ENCODE assay signal across 17 mouse cellular contexts in the genomic region with DNA sequence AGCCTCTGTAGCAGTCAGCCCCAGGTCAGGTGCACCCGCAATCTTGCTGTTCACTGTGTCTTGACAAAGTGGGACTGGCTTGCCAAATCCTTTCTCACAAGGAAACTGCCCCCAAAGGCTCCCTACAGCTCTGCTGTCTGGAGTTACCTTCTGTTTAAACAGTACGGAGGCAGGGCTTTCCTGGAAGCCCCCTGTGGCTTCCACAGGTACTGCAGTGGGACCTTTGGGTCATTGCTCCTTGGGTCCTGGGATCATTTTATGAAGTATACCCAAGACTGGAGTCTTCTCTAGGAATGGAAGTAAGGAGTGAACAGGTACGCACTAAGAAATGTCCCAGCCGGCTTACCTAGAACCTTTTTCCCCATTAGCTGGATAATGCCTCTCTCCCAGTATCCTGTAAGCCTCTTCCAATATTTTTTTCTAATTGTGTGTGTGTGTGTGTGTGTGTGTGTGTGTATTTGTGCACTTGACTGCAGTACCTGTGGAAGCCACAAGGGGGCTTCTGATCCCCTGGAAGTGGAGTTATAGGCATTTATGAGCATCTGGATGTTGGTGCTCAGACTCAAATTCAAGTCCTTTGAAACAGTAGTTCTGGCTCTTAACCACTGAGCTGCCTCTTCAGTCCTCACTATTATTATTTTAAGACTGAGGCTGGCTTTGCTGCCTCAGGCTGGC. TPM values are rescaled to one million over a fixed set of nuclear protein-coding genes. Genes with fewer than 3 reads are reported as not detected.
DNase-seq lines count a peak whose midpoint lies in the region; ATAC-seq and TF ChIP-seq lines count a peak whose summit lies in the region.
"Had no signal": no experiment of that assay in that cellular context is flagged by ENCODE, and none has a peak within 500 bp of the region (broad histone marks: within the 10 kb centered on the region; RNA-seq: fewer than 3 reads in every experiment).

No protein-coding gene starts in this region.

- in situ Hi-C loops in CH12.LX (cut with MboI; ENCODE audit: low pct_ligation_motif_present, low pct_unique_long_range_greater_than_20kb, low sequenced_read_pairs): no loop called here

- H3K79me2 ChIP-seq in CH12.LX (replicated peaks; ENCODE audit: control insufficient read depth, extremely low read depth, insufficient read depth, poor library complexity, severe bottlenecking): no peaks in the 10 kb centered on the region

- dilution Hi-C loops in CH12.LX (cut with MboI; ENCODE audit: extremely low pct_ligation_motif_present, extremely low pct_unique_long_range_greater_than_20kb, low sequenced_read_pairs): no loop called here

- H3K27ac ChIP-seq in layer of hippocampus, adult 2 months: no peak overlapping the region
- H3K27ac ChIP-seq in CH12.LX (ENCODE audit: insufficient read depth, low read depth): no peak overlapping the region
- H3K27ac ChIP-seq: forebrain, embryonic 12.5 days; limb, embryonic 10.5 days; midbrain, embryonic 15.5 days had no signal

- H3K4me3 ChIP-seq in layer of hippocampus, adult 2 months: no peak overlapping the region
- no peak overlapping the region for H3K4me3 ChIP-seq in CH12.LX (replicated peaks in 1 of 3; ENCODE audit: low read depth in 2 of 3, low read length in 2 of 3, poor library complexity in 1 of 3)
- H3K4me3 ChIP-seq: forebrain, embryonic 12.5 days; limb, embryonic 10.5 days; midbrain, embryonic 15.5 days had no signal

- H3K36me3 ChIP-seq in CH12.LX (replicated peaks in 1 of 2; ENCODE audit: control insufficient read depth in 1 of 2, insufficient read depth in 1 of 2, low read length in 1 of 2): no peaks in the 10 kb centered on the region
- H3K36me3 ChIP-seq: forebrain, embryonic 12.5 days; limb, embryonic 10.5 days; midbrain, embryonic 15.5 days had no signal

- no peak for TF ChIP-seq RAD21 in CH12.LX (IDR thresholded peaks at IDR 0.05; ENCODE audit: low read depth, low read length)

- H3K4me2 ChIP-seq in CH12.LX (ENCODE audit: insufficient read depth, low read depth, poor library complexity, severe bottlenecking): no peak overlapping the region
- H3K4me2 ChIP-seq: forebrain, embryonic 12.5 days; midbrain, embryonic 15.5 days had no signal

- H3K4me1 ChIP-seq in CH12.LX (ENCODE audit: control insufficient read depth in 1 of 2, insufficient read depth in 2 of 2): no peaks in the 10 kb centered on the region
- H3K4me1 ChIP-seq: midbrain, embryonic 15.5 days had no signal

- H3K27me3 ChIP-seq in CH12.LX (replicated peaks): no peaks in the 10 kb centered on the region
- H3K27me3 ChIP-seq: forebrain, embryonic 12.5 days; midbrain, embryonic 15.5 days had no signal

- peak; percentile 21 for DNase-seq in CD4-positive, CD25-positive, alpha-beta regulatory T cell, adult 2 months (ENCODE audit: low read depth, low spot score)
- no peak for DNase-seq in layer of hippocampus, adult 2 months (ENCODE audit: low spot score in 2 of 2)
- no peak for DNase-seq in layer of hippocampus, postnatal 10 days (ENCODE audit: low spot score in 2 of 2)
- no peak for DNase-seq in CH12.LX (ENCODE audit: extremely low read depth)
- peak; percentile 20 for DNase-seq in c-Kit-positive CD71-positive TER-119-positive erythroid progenitor cells, embryonic 14.5 days (ENCODE audit: low spot score)
- DNase-seq in MN1 (ENCODE audit: low spot score): no peak
- DNase-seq in urinary bladder, adult 2 months (ENCODE audit: low spot score): no peak
- DNase-seq: adrenal gland, adult 8-10 months; heart, postnatal 10 days; kidney, postnatal 14 days; thymus, adult 2 months had no signal

- no peak overlapping the region for H3K9ac ChIP-seq in CH12.LX (ENCODE audit: insufficient read depth, low read depth)
- H3K9ac ChIP-seq: forebrain, embryonic 12.5 days; midbrain, embryonic 15.5 days had no signal

- no peak for TF ChIP-seq POLR2A in CH12.LX (IDR thresholded peaks at IDR 0.05; ENCODE audit: low read depth, low read length)

- TF ChIP-seq EP300 in CH12.LX (IDR thresholded peaks at IDR 0.05; ENCODE audit: low read length): no peak

- no peak for ATAC-seq in CD4-positive, CD25-positive, alpha-beta regulatory T cell, adult 4 months
- ATAC-seq: inflammation-experienced regulatory T-cells, adult 6 months; midbrain, embryonic 15.5 days had no signal

- peak; percentile 34 for TF ChIP-seq CTCF in layer of hippocampus, adult 2 months (conservative IDR thresholded peaks at IDR 0.05)
- peak; percentile 33 to 40; a peak in 3 of 4 replicates for TF ChIP-seq CTCF in CH12.LX (conservative IDR thresholded peaks at IDR 0.05 in 1 of 2, IDR thresholded peaks at IDR 0.05 in 1 of 2; ENCODE audit: low read depth in 2 of 2, low read length in 2 of 2)

- H3K9me3 ChIP-seq in CH12.LX (replicated peaks; ENCODE audit: low read length): no peaks in the 10 kb centered on the region
- H3K9me3 ChIP-seq: forebrain, embryonic 12.5 days; limb, embryonic 10.5 days; midbrain, embryonic 15.5 days had no signal

TF ChIP-seq in CH12.LX, 34 proteins besides CTCF, POLR2A, EP300 and RAD21:
- no peak for TF ChIP-seq NRF1 (IDR thresholded peaks at IDR 0.05; ENCODE audit: low read depth, low read length)
- no peak for TF ChIP-seq JUND (conservative IDR thresholded peaks at IDR 0.05; ENCODE audit: low read depth, low read length)
- TF ChIP-seq ZC3H11A (IDR thresholded peaks at IDR 0.05; ENCODE audit: low read depth, low read length): no peak
- TF ChIP-seq E2F4 (IDR thresholded peaks at IDR 0.05; ENCODE audit: insufficient replicate concordance, low read depth, low read length): no peak
- TF ChIP-seq SMC3 (IDR thresholded peaks at IDR 0.05; ENCODE audit: low read depth, low read length): no peak
- no peak for TF ChIP-seq USF1 (IDR thresholded peaks at IDR 0.05; ENCODE audit: low read depth, low read length)
- no peak for TF ChIP-seq HCFC1 (IDR thresholded peaks at IDR 0.05; ENCODE audit: low read depth, low read length)
- TF ChIP-seq ZMIZ1 (IDR thresholded peaks at IDR 0.05; ENCODE audit: low read depth, low read length): no peak
- TF ChIP-seq IRF4 (IDR thresholded peaks at IDR 0.05; ENCODE audit: low read depth, low read length): no peak

RNA-seq across cellular contexts. Expression of a gene that starts 28.0 kb away (rescaled TPM):
- not detected for polyA plus RNA-seq in CD4-positive, CD25-positive, alpha-beta regulatory T cell, adult 4 months (2017; shearing (Covaris generic))
- total RNA-seq in layer of hippocampus, adult 2 months (2021): 1 to 10 TPM in 1 of 2 experiments, under 1 TPM in 1; 0.61 to 1.0 TPM
- 1 to 10 TPM; 2.3 TPM for total RNA-seq in layer of hippocampus, postnatal 10 days (2021)
- total RNA-seq in CH12.LX (2012; rRNA removed): not detected in 2 replicates
- not detected in 2 replicates for total RNA-seq in CH12.LX (2014; rRNA removed)
- polyA plus RNA-seq in CH12.LX (2012; ENCODE audit: insufficient read length, low read depth): not detected in 2 replicates
- 1.7 and 2.0 TPM in 2 replicates for polyA plus RNA-seq in urinary bladder, adult 2 months (2012; rRNA removed)
- total RNA-seq: megakaryocyte progenitor cell, adult 5-6 weeks had no signal

RNA-seq across cellular contexts. Expression of a gene that starts 53.1 kb away (rescaled TPM):
- polyA plus RNA-seq in CD4-positive, CD25-positive, alpha-beta regulatory T cell, adult 4 months (2017; shearing (Covaris generic)): 1 to 10 TPM; 6.4 to 8.7 TPM
- total RNA-seq in layer of hippocampus, adult 2 months (2021): 1 to 10 TPM; 4.7 to 5.4 TPM
- total RNA-seq in layer of hippocampus, postnatal 10 days (2021): 1 to 10 TPM; 6.7 to 7.2 TPM
- 8.1 and 10.2 TPM in 2 replicates for total RNA-seq in CH12.LX (2012; rRNA removed)
- 11.7 and 15.3 TPM in 2 replicates for total RNA-seq in CH12.LX (2014; rRNA removed)
- polyA plus RNA-seq in CH12.LX (2012; ENCODE audit: insufficient read length, low read depth): 15.2 and 20.2 TPM in 2 replicates
- 4.1 and 4.2 TPM in 2 replicates for polyA plus RNA-seq in urinary bladder, adult 2 months (2012; rRNA removed)

Comparison
In these comparisons a context has a peak if more than half of its experiments do, and no peak if none do; other contexts are left out.
1. DNase-seq: peak in CD4-positive, CD25-positive, alpha-beta regulatory T cell, adult 2 months (single experiment) and c-Kit-positive CD71-positive TER-119-positive erythroid progenitor cells, embryonic 14.5 days (single experiment); none in layer of hippocampus, adult 2 months (0 of 2), layer of hippocampus, postnatal 10 days (0 of 2), CH12.LX (single experiment), MN1 (single experiment) and urinary bladder, adult 2 months (single experiment).